Mouse (Mus musculus) spleen, postnatal 14 days (tissue): ENCODE measurements around the gene Shank2.

Experiments used
- DNase-seq, 2 experiments: peaks; one replicate each; pipeline ENCODE4 v3.0.0; 2021 to 2022; ENCODE audit warnings: low spot score in 2 of 2

Shank2 gene

DNA sequence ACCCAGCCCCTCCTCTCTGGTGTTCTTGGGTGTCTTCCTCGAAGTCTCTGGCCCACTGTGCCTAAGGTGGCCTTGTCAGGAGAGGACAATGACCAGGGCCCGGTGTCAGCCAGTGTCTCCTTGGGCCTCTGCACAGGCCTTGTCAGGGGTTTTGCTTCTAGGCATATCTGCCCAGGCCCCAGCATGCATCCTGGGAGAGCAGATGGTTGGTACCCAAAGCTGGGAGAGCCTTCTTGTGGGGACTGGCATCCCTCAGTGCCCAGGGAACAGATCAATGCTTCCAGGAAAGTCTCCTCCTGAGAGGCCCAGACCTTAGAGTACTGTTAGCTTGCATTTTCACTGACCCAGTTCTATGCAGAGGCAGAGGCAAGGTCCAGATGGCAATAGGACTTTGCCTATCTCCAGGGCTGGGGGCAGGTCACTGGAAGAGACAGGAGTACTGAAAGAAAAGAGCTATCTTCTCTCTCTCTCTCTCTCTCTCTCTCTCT is 327.7 kb downstream of the Shank2 start:
- no peak for DNase-seq

DNA sequence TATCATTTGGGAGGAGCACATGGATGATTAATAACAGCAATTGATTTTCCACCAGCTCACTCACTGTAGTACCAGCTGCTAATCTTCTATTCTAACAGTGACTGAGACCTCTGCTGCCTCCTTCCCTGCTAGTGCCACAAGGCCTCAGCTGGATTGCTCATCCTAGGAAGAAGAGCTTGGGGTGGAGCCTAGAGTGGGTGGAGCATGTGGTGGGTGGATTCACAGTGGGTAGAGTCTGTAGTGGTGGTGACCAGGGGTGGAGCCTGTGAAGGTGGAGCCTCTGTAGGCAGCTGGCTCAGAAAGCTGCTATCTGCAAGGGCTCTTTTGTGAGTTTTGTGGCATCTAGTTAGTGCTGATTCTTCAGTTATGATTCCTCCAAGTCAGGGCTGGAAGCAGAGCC is 334.9 kb downstream of the Shank2 start:
- no peak for DNase-seq

DNA sequence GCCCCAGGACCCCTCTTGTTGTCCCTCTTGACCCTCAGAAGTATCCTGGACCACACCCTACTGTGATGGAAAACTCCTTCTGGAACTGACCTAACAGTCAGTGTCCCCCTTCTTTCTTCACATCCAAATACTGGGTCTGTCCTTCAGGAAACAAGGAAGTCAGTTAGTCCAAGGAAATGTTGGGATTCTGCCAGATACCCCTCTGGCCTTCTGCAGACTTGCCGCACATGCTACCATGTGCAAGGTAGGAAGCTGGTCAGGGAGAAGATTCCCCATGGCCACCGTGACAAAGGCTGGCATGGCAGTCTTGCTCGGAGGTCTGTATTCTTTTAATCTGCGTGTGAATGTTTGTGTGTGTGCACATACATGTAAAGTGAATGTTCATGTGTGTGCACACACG is 337.0 kb downstream of the Shank2 start:
- DNase-seq: no peak

DNA sequence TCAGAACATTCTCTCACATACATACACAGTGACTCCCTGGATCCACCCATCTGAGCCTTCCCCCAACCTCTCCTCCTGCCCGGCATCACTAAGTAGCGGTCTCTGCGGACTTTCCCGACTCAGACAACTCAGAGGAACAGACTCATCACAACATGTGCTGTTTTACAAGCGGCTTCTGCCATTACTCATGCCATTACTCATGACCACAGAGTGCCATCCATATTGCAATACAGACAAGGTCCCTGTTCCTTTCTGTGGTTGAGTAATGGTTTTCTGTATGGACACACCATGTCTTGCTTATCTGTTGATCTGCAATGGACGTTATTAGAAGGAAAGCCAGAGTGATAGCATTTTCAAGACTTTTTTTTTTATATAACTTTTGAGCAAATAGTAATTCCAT is 338.6 kb downstream of the Shank2 start:
- DNase-seq: no peak

DNA sequence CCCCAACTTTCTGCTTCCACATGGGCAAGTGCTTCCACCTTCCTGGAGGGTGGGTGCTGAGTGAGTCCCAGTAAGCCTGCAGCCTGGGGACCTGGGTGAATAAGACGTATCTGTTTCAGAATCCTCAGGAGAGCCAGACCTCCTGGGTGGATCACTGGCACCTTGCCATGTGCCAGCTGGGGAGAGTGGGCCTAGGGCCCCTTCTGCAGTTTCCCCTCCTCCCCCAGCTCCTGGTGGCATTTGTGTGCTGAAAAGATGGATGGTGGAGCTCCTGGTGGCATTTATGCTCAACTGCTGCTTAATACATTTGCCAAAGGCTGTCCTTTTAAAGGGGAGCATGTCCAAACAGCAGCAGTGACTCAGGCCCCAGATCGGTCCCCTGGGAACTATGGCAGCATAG is 364.4 kb downstream of the Shank2 start:
- no peak for DNase-seq

DNA sequence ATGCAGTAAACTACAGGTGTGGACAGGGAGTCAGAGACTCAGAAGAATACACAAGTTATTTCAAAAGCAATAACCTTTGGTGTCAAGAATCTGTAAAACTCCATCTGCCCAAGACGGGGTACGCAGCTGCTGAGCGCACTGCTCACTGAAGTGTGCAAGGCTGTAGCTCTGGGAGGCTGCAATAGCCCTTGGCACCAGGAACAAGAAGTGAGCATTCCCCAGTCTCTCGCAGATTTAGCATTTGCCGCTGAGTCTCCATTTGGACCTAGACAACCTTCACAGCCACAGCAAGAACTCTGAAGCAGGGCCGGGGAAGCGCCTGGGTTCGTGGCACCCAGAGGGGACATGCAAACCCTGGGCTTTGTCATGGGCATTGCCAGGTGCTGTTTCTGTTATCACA is 371.3 kb downstream of the Shank2 start:
- DNase-seq: no peak

DNA sequence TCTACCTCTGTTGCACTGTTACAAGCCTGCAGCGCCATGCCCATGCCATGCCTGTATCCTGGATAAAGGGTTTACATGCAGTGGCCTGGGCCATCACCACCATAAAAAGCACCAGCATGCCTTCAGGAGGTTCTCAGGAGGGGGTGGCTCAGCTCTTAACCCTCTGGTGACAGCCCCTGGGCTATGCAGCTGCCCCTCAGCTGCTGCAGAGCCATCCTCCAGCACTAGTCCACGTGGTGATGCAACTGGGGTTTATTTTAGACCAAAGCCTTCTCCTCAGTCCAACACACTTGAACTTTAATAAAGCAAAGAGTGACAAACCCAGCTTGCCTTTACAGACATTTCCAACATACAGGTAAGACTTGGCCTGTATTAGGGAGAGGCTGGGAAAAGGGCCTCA is 373.8 kb downstream of the Shank2 start:
- DNase-seq: no peak

DNA sequence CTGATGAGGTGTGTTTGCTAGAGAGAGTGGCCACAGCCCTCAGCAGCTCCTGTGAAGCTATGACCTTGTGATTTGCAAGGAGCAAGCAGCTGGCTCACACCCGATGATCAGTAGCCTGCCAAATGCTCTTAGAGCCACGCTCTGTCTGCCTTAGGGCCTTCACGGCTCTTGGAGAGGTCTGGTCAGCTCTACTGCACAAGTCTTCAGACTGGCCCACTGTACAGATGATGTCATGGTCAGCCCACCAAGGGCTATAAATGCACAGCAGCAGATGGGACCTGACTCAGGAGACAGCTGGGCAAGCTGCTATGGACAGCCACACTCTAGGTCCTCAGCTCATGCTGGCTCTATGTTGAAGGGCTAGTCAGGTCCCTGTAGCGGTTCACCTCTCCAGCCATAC is 376.5 kb downstream of the Shank2 start:
- no peak for DNase-seq

DNA sequence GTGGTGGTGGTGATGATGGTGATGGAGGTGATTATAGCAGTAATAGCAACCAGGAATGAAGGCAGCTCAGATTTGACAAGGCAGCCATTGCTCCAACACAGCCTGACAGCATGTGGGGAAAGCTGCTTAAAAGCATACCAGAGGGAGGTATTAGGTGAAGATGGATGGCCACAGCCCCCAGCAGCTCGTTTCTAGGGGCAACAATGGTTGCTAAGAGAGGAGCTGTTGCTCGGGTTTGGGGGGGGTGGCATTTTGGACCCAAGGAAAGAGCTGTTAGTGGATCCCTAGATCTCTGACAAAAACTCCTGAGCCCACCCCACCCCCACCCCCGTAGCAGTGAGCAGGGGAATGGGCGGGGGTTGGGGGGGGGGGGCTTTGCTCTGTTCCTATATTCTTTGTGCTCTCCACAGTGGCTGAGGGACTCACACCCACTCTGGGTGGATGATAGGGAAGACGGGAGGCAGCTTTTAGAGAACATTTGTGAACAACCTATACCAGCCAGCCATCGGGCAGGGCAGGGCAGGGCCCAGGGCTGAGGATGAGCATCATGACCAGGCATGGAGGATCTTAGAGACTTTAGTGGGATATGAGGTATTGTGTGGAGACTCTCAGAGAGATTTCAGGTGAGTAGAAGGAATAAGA is 377.6 kb downstream of the Shank2 start:
- no peak for DNase-seq

DNA sequence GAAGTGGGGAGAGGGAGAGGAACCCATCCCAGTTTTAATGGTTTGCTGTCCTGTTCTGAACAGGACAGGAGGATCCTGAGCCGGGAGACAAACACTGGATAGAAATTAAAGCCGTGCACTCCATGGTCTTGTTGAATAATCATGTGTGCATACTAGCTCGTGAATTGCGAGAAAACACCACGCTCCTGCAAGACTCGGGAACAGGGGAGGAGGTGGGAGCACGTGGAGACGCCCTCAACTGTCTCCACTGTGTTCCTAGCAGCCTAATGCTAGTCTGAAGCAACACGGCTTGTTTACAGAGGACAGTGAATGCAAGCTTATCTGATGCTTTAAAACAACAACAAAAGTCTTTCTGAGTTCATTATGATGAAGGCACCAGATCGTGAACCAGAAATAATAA is 379.9 kb downstream of the Shank2 start:
- DNase-seq: no peak

DNA sequence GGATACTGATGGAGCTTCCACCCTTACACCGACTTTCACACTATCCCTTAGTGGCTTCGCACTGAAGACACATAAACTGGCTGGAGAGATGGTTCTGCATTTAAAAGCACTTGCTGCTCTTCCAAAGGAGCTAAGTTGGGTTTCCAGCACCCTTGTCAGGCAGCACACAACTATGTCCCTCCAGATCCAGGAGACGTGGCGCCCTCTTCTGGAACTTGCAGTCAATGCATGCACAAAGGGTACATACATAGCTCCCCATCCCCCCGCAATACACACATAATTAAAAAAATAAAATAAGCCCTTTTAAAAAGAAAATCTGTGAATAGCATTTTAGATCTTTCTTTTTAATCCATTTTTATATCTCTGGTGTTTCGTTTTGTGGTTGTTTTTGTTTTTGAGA is 385.8 kb downstream of the Shank2 start:
- DNase-seq: no peak

DNA sequence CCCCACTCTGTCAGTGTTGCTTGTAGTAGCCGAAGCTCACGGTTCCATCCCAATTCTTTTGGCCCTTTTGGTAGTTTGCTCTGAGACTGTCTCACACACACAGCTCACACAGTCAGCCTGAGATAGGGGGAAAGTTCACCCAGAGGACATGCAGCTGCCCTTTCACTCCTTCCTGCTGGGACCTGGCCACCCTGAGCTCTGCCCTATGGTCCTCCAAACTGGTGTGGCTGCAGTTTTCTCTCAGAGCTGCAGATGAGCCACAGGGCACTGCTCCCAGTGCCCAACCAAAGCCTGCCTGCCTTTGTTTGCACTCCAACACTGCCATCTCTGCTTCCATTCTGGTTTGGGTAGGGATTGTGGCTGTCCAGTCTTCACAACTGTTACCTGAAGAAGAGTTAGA is 388.0 kb downstream of the Shank2 start:
- no peak for DNase-seq

DNA sequence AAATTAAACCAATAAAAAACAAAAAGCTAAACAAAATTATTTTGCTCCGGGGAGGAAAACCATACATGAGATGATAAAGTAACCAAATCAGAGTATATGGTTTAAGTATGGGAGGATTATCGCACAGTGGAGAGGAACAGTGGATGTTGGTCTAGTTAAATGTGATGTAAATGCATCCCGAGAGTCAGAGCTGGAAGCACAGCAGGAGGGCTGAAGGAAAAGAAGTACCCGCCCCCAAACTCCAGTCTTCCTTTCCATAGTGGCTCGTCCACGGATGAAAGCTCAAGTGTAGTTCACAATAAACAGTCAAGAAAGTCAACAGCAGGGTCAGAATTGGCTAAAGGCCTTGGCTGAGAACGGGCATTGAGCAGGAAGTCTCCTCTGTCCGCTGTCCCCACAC is 388.9 kb downstream of the Shank2 start:
- DNase-seq: no peak

DNA sequence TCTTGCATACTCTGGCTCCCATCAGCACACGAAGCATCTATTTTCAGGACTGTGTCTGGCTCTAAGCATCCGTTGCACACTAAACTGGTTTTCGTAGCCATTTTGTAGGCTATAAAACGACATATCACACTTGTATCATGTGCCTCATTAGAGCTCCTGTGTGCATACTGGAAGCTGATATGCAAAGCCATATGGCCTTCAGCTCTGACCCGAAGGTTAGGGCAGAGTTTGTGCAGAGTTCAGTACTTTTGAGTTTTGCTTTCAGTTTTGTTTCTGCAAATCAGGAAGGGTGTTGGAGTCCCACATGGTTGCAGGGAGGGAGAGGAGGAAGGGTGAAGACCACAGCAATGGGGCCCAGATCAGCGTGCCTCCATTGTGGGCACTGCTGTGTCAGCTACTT is 390.0 kb downstream of the Shank2 start:
- no peak for DNase-seq

DNA sequence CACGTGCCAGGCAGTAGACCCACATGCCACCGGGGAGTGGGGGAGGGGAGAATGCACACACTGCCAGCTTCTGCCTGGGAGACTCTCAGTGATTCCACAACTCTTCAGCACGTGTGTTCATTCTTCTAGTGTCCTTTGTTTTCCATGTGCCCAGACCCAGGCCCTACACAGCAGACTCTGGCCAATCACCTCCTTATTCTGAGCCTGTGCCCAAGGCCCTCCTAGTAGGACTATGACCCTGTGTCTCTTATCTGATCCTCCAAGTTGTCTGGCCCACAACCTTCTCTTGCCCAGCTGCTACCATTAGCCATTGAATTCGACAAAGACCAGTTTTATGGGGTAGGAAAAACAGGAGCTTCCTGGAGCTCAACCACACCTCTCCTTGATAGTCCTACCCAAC is 400.8 kb downstream of the Shank2 start:
- no peak for DNase-seq

DNA sequence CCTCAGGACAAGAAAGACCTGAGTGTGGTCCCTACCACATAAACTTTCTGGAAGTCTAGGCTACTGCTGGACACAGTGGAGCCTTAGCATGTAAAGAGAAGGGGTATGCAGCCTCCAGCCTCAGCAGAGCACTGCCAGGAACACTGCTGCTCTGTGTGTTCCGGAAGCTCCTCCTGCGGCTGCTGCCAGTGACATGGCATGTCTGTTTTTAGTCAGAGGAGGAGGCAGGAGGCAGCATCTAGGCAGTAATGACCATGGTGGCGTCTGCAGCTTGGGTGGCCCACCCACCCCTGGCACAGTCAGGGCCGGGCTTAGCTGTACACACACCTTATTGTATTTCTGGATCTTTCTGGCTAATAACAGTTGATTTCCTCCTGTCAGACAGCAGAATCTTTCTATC is 405.9 kb downstream of the Shank2 start:
- no peak for DNase-seq

DNA sequence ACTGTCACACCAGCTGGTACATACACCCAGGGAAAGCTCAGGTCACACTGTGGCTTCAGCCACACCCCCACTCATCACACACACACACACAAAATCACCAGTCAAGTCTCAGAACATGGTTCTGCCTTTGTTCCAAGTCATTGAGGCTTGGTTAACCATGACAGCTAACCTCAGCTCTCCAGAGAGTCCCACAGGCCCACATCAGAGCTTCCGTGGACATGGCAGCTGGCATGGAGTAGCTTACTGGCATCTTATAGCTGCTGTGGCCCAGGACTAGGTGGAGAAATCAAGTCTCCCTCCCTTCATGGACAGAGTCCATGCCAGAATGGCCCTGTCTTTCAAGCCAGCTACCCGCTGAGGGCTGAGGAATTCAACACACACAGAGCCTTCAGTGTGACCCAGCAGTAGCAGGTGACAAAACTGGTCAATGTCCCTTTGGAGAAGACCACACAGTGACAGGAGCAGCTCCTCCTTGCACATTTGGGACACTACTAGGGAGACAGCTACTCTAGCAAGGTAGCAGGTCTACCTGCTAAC is 406.8 kb downstream of the Shank2 start:
- DNase-seq: no peak

DNA sequence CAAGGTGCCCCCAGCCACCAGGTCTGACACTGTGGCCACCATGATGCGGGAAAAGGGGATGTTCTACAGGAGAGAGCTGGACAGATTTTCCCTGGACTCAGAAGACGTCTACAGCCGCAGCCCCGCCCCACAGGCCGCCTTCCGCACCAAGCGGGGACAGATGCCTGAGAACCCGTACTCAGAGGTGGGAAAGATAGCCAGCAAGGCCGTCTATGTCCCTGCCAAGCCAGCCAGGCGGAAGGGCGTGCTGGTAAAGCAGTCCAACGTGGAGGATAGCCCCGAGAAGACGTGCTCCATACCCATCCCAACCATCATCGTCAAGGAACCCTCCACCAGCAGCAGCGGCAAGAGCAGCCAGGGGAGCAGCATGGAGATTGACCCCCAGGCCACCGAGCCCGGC is 408.0 kb downstream of the Shank2 start:
- no peak for DNase-seq

DNA sequence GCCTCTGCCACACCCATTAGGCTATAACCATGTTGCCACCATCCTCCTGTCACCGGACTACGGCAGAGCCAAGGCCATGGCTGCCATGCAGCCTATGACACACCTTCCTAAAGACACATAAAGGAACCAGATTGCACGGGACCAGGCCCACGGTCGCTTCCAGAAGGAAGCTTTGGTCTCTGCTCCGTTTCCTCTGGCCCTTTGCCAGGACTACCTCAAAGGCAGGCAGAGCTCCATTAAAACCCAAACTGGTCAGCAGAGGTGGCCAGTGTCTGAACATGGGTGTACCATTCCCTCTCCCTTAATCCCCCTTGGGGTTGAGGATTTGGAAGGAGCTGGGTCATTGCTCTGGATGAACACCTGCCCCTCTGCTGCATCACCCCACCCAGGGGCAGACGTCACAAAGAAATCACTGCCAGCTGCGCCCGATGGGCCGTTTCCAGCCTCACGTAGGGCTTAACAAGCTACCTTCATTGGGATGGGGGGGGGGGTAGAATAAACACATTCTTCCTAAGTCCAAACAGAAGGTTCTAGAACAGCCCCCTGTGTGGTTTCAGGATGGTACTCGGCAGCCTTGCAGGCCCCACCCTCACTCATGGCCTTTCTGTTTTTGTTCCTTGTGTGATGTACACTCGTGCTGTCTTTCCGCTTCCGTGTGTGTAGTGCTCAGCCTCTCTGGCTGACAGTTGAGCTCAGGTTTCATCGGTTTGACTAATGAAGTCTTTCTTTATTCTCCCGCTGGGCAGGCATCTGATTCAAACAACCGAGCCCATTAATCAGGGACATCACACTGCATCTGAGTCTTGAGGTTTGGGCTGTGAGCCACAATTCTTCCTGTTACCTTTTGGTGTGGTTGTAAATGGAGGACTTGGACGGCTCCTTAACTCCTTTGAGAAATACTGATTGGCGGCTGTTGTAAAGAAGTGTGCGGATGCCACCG is 410.5 kb downstream of the Shank2 start:
- no peak for DNase-seq

DNA sequence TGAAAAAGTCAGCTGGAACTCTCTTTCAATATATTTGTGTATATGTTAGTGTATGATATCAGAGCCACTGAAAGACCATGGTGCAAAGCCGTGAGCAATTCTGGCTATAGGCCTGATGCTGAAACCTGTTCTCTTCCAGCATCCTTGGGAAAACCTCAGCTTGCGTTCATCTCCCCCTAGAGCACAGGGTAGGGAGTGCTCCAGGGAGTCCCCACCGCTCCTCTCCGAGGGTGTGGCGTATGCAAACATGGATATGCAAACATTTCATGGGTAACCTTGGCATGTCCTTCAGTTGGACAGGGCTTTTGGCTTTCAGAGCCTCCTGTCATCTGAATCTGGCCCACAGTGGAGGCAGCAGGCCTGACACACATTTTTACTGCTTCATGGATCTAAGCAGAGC is 412.9 kb downstream of the Shank2 start:
- DNase-seq: no peak

DNA sequence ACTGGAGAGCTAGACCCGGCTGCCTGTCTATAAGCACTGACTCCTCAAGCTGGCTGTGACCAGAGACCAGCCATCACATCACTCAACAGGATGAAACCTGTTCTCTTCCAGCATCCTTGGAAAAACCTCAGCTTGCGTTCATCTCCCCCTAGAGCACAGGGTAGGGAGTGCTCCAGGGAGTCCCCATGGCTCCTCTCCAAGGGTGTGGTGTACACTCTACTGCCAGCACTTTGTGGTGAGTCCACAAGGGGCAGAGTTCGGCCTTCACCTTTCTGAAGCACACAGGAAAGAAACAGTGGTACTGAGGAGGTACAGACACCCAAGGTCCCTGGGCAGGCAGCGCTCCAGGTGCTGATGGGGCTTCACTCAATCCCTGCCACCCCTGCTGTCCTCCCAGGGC is 414.1 kb downstream of the Shank2 start:
- DNase-seq: no peak

DNA sequence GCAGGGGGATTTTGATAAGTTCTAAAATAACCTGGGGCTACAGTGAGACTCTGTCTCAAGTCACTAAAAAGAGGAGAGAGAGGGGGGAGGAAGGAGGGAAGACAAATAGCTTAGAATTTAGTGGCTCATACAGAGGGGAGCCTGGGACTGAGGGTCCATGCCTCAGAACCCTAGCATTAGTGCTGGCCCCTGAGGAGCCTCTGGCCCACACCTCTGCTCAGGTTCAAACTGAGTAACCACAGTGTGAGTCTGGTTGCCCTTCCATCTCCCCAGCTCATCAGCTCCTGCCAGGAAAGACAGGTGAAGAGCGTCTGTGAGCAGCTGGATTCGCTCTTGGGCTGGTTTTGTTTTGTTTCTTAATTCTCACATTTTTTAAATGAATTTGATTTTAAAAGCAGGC is 415.5 kb downstream of the Shank2 start:
- no peak for DNase-seq
